Mouse (Mus musculus) left cerebral cortex, postnatal 14 days (tissue): ENCODE measurements around the gene D430041D05Rik. TPM values are rescaled to one million over a fixed set of nuclear protein-coding genes. Genes with fewer than 3 reads are reported as not detected.

Source experiments
- DNase-seq, 2 experiments: peaks; one replicate each; pipeline ENCODE4 v3.0.0; 2021 to 2022; ENCODE audit warnings: low spot score in 2 of 2, mixed read lengths in 1 of 2
- intact Hi-C: fragments of 180-260 bp; cut with DNase I; formaldehyde crosslinking; loops from one replicate; pipeline ENCODE4 v1.15.1; 2025
- total RNA-seq, 2 experiments: library from RNA; stranded (reverse); gene quantifications; 2 replicates each; pipeline ENCODE4 v1.2.3; 2021

Gene D430041D05Rik
- total RNA-seq, 2 experiments from 2014 or later = 115 to 126 TPM

DNA sequence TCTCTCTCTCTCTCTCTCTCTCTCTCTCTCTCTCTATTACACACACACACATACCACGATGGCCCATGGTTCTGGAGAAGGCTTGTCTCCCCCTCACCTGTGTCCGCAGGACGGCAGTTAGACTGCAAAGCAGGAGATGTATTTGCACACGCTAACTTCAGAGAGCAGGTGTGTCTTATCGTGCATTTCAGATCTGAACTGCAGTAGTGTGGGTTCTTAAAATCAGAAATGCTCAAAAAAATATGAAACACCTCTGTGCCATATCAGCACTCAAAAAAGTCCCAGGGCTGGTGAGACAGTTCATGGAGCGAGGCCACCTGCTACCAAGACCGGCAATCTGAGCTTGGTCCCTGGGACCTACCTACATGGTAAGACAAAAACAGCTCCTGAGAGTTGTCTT lies 993 bp upstream of the D430041D05Rik start:
- intact Hi-C loops = loop anchor here (2.0 kb wide), 1 partner anchor 77 kb away; no protein-coding TSS in a partner anchor
- DNase-seq = no peak

DNA sequence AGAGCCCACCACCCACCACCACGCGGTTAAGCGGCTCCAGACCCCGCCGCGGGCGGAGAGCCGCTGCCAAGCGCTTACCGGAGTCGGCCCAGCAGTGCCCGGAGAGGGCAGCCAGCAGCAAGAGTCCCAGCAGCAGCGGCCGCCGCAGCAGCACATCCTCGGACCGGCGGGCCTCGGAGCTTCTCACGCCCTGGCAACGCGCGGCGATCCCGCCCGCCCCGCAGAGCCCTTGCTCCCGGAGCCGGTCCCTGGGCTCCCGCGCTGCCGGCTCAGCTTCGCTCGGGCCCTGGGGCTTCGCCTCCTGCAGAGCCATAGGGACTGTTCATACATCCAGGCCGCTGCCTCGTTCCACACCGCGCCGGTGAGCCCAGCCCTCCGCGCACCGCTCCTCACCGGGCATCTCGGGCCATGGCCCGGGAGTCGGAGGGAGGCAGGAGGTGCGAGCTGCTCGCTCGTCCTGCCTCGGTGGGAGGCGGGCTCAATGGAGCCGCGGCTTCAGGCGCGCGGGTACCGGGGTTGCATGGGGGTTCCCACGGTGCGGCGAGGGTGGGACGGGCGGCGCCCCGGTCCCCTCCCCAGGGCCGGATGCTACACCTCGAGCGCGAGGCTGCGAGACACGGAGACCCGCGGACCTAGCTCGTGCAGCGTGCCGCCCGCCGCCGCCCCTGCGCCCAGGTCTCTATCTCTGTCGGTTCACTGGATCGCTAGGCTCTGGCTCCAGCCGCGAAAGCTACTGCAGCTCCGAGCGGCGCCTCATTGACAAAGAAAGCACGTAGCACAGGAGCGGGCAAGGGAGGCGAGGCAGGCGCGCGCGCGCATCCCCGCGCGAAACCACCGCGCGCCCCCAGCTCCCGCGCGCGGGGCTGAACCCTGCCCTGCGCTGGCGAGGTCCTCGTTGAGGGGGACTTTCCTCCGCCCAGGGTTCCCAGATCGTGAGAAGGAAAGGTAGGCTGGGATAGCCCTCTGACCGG lies 677 bp downstream of the D430041D05Rik start:
- intact Hi-C loops = loop anchor here (2.0 kb wide), 1 partner anchor 75 kb away; no protein-coding TSS in a partner anchor

DNA sequence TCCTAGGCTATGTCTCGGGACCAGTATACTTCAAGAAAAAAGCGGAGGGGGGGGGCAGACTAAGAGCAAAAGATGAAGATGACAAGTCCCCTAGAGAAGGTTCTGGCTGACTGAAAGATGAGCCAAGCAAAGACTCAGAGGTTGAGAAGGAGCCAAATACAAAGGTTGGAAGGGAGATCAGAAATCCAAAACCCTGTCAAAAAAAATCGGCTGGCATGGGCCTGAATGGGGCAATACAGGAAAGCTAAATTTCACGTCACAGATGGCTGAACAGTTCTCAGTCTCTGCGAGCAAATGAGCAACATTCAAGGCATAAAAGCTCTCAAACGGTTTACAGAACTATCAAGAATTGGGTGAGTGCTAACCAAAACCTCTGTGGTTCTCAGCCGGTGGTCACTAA lies 2.5 kb downstream of the D430041D05Rik start:
- DNase-seq = no peak
- intact Hi-C loops = no loop called here

More for the DNA sequence above, 677 bp downstream of the D430041D05Rik start:
- DNase-seq = peak in 1 of 2 experiments; percentile 69

DNA sequence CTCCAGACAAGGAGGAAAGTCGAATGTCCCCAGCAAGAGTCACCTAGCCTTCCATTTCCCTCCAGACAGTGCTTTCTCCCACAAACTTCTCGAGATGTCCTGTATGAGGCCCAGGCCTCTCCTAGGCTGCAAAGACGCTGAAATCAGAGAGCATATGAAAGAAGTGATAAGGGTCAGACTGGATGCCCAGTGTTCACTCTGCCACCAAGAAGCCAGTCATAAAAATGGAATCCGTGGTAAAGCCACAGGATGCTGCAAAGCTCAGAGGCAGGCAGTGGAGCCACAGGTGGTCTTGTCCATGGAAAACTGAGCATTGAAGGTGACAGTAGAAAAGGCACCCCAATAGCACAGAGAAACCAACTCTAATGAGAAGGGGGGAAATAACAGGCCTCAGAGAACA lies 2.9 kb downstream of the D430041D05Rik start:
- DNase-seq = no peak
- intact Hi-C loops = no loop called here

DNA sequence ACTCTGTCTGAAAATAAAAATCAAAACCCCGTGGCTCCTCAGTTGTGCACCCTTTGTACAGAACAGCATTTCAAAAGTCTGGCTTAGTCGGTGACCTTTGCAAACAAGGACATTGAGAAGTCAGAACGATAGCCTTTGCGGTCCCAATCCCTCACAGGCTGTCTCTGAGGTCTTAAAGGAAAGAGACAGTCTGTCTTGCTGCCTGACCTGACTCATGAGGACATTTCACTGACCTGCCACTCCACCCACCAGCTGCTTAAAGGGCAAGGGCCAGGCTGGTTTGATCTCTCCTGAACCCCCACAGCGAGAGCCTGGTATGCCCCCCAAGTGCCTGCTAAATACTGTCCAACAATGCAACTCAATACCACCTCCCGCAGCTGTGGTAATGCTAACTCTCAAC lies 6.8 kb downstream of the D430041D05Rik start:
- intact Hi-C loops = no loop called here
- no peak for DNase-seq

DNA sequence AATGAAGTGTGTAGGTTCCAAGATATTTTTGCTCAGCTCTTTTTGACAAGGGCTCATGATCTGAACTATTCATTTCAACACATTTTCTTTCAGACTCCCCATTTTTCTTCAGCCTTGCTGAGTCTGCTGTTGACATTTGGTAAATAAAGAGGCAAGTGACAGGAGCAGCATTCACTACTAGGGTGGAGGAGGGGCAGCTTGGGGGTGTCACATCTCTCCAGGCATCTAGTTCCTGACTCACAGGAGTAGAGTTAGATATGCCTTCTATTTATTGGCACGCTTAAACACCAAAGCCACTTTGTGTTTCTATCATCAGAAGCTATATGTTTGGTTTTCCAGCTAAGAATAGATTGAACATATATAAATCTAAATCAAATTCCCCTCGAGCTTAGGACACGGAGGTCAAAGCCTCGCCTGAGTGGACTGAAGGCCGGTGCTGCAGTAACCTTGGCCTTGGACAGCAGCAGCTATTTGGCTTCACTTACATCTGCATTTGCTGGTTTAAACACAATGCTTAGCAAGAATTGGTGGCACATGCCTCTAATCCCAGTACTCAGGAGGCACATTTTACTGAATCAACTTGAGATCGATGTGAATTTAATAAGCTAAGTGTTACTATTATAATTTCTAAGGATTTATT lies 12.0 kb downstream of the D430041D05Rik start:
- intact Hi-C loops = no loop called here

DNA sequence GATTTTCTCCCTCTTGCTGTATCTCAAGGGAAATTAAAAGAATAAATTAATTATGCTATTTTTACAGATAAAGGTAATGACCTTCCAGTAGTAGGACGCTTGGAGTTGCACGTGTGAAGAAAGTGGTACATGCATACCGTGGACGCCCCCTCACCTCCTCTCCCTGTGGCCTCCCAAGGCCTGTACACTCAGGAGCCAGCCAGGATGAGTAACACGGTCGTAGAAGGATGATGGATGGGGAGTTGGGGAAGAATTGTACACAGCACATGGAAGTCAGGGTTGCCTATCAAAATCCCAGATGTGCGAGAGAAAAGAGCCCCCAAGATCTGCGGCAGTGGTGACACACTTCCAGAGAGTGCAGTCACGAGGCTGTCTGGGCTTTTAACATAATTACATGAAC lies 14.9 kb downstream of the D430041D05Rik start:
- DNase-seq = no peak
- intact Hi-C loops = no loop called here

More for the DNA sequence above, 12.0 kb downstream of the D430041D05Rik start:
- DNase-seq = no peak

DNA sequence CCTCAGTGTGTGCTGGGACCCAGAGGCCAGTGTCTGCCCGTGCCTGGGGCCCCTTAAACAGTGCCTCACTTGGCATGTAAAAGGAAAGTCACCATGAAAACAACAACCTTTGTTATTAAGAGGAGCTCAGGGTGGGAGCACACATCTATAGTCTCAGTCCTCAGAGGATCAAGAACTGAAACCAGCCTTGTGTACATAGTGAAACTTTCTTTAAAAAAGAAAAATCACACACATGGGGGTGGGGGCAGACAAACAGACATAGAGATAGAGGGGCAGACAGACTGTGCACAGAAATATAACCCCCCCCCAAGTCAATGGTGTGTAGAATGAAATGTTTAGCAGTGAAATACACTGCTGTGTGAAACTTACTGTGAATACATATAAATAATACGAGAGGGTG lies 16.0 kb downstream of the D430041D05Rik start:
- no peak for DNase-seq
- intact Hi-C loops = no loop called here

DNA sequence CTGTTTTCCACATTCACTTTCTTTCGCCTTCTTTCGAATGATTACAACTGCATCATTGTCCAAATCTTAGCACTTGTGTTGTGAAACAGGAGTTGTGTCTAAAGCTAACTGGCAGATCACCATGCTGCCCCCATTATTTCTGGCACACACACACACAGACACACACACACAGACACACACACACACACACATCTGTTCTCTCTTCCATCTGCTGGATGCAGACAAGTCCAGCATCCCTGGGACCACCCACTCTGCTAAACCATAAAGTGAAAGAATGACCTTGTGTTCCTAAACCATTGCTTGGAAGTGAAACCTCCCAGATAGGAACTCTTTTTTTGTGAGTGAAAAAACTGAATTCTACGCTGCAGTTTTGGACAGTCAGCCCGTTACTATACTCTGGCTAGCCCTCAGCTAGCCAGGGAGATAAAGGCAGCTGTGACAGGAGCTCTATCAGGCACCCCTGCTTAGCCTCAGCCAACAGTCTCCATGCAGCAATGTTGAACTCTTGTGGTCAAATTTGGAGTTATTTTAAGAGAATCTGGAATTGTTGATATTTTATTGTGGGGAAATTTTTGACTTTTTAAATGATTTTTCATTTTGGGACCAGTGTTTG lies 18.0 kb downstream of the D430041D05Rik start:
- DNase-seq = no peak
- intact Hi-C loops = no loop called here

DNA sequence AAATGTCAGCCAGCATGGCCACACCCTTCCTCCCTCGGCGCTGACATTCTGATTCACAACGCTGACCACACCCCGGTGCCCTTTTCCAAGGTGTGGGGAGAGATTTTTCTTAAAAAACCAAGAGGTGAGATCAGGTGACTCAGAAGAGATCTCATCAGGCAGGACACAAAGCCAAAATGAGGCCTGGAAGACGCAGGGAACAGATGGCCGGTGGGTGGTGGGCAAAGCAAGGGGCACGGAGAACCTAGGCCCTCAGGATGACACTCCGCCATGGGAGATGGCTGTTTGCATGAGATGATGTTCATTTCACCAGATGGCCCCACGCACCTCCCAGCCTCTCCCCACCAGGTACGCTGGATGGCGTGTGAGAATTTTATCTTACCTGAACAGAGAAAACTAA lies 21.6 kb downstream of the D430041D05Rik start:
- DNase-seq = no peak
- intact Hi-C loops = no loop called here

DNA sequence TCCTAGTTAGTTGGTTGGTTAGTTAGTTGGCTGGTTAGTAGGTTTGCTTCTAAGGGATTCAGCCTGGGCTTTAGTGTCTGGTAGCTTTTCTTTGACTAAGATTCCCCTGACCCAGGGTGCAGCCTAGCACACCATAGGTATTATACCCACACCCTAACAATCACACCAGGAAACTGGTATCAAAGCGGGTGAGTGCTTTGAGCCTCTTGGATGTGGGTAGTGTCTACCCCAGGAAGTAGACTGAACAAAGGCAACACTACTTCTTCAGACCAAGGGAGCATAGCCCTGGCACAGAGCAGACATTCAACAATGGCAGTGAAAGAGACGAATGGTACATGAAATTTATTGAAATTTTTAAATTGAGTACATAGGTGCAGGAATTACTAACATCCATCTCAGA lies 24.9 kb downstream of the D430041D05Rik start:
- DNase-seq = no peak

DNA sequence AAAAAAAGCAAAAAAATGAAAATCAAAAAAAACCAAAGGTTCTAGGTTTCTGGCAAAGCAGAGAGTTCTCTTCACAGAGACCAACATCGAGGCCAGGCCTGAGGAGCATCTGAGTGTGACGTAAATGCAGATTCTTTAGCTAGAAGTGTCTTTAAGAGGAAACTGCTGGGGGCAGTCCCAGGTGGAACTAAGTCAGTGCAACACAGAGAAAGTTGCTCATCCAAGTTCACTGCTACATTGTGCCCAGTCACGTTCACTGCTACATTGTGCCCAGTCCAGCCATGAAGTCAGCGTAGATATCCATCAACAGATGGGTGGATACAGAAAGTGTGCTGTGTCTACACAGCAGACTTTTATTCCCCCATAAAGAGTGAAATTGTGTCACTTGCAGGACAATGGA lies 27.2 kb downstream of the D430041D05Rik start:
- DNase-seq = no peak
- intact Hi-C loops = no loop called here

More for the DNA sequence above, 24.9 kb downstream of the D430041D05Rik start:
- intact Hi-C loops = no loop called here

DNA sequence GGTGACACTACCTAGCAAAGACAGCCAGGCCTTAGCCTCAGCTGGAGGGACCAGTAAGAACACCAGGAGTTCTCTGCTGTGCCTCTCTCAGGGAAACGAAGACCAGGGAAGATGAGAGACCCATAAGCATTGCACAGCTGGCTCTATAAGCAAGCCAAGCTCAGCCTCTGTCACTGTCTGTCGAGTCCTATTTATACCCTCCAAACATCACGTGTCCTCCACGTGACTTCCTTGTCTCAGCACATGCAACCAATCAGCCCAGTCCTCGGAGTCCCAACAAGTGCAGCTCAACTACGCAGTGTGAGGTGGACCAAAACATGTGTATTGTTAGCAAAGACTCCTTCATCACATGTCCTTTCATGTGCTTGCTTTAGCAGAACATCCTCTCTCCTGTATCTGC lies 28.0 kb downstream of the D430041D05Rik start:
- DNase-seq = peak; percentile 23 to 68
- intact Hi-C loops = no loop called here

DNA sequence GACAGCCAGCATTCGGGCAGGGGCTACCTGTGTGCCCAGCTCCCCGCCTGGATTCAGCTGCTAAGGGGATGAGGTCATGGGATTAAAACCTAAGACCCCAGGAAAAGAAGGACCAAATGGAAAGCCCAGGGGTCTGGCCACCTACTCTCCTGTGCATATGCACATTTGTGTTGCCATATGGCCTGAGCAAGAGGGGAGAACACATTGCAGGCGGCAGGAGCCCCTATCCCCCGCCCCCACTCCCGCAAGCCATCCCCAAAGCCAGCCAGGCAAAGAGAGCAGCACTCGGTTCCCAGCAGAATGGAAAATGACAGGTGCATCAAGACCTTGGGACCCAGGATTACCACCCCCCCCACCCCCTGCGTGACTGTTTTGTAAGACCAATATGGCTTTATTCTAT lies 31.5 kb downstream of the D430041D05Rik start:
- intact Hi-C loops = no loop called here
- no peak for DNase-seq

DNA sequence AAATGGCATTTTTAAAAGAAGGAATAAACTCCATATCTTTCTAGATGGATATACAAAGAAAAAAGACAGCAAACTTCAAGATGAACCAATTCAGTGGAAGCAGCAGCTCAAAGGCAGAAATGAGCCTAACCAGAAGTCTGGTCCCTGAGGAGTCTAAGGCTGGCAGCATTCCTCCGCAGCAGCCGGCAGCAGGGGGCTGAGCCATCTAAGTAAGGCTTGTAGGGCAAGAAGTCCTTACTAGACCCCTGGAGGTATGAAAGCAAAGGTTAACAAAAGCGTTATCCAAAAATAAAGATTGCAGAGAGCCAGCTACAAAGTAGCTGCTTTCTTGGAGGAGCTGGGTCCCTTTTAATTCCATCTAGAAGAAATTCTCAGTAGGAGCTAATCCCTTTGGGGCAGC lies 32.0 kb downstream of the D430041D05Rik start:
- intact Hi-C loops = no loop called here
- DNase-seq = no peak

DNA sequence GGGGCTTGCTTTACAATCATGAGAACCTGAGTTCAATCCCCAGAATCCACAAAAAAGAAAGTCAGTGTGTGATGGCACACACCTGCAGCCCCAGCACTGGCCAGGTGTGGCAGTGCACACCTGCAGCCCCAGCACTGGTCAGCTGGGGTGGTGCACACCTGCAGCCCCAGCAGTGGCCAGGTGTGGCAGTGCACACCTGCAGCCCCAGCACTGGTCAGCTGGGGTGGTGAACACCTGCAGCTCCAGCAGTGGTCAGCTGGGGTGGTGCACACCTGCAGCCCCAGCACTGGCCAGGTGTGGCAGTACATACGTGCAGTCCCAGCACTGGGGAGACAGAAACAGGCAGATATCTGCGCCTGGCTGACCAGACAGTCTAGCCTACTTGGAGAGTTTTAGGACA lies 32.8 kb downstream of the D430041D05Rik start:
- no peak for DNase-seq
- intact Hi-C loops = no loop called here

DNA sequence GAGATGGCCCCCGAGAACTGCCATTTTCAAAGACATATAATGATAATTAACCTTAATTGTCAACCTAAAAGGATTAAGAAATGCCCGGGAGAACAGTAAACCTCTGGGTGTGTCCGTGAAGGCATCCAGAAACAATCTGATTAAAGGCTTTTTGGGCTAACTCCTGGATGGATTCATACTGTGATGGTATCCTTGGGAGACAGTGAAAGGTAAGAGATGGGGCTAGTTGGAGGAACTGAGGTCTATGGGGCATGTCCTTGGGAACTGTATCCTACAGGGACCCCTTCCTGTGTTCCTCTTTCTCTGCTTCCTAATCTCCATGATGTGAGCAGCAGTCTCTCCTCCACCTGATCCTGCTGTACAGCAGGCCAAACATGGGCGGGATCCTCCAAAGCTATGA lies 38.7 kb downstream of the D430041D05Rik start:
- no peak for DNase-seq
- intact Hi-C loops = no loop called here

DNA sequence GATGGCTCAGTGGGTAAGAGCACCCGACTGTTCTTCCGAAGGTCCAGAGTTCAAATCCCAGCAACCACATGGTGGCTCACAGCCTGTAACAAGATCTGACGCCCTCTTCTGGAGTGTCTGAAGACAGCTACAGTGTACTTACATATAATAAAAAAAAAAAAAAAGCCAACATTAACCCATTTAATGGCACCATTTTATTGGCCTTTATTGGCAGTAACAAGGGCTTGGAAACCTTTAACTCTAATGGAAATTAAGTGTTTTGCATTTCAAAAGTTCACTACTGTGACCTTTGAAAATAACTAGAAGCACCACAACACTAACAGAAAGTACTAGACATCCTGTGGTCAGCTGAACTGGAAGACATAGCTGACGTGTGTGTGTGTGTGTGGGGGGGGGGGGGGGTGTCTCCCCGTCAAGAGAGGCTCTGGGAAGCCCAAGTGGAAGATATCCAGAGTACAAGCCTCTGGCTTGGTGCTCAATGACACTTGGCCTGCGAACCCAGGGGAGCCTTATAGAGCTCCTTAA lies 39.1 kb downstream of the D430041D05Rik start:
- no peak for DNase-seq
- intact Hi-C loops = no loop called here

DNA sequence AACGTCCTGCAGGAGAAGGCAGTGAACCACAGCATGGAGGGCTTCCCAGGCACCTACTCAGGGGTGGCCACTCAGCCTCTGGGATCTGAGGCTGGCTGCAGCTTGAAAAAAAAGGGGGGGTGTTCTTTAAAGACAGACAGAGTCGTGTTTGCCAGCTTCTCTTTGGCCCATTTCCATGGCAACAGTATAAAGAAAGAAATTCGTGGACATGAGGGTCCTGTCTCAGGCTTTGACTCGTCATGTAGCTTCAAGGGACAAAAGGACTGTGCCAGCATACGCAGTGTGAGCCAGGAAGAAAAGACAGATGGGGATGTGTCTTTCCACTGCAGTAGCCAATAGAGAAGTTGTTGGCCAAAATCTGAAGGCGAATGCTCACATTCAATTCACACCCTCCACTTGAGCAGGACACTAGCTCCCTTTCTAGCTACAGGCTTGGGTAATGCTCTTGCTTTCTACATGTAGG lies 42.9 kb downstream of the D430041D05Rik start:
- peak; percentile 43 to 84 for DNase-seq
- intact Hi-C loops = no loop called here

DNA sequence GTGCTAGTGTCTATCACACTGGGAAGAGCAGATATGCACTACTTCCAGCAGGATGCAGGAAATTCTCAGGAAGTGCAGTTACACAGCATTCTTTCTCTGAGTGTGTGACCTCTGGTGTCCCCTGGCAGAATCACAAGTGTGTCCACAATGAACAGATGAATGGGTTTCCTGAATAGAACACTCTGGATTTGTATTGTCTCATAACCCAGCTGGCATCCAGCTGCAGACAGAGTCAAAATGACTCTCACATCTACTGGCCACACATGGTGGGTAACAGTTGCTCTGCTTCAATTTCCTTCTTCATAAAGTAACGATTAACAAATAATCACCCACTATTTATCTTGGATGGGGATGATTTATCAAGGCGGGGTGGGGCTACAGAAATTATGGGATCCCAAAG lies 43.5 kb downstream of the D430041D05Rik start:
- intact Hi-C loops = no loop called here
- DNase-seq = no peak
